Mouse (Mus musculus) spleen, adult 2 months (tissue): Measurements from ENCODE around the gene Rab23.

Experiments used
- CTCF ChIP-seq: fragments of 200-500 bp; IDR thresholded peaks from 2 replicates; pipeline ENCODE4 v1.5.1; 2011; ENCODE audit warnings: mild to moderate bottlenecking, inconsistent platforms; ENCODE audit not compliant: insufficient read depth, insufficient read length, insufficient replicate concordance; ENCODE audit errors: extremely low read depth
- POLR2A ChIP-seq: fragments of 200-500 bp; IDR thresholded peaks from 2 replicates; pipeline ENCODE4 v1.6.1; 2011; ENCODE audit warnings: low read depth, low read length, inconsistent platforms

- TF ChIP-seq POLR2A: no peak
- no peak for TF ChIP-seq CTCF
Observed at GRCm38 (mm10) chr1:33738681-33739278, 19.1 kb downstream of the Rab23 start.
